Mouse (Mus musculus): Measurements from ENCODE around the gene Zfp683.

- no peak for TF ChIP-seq GATA1 (IDR thresholded peaks at IDR 0.05; ENCODE audit: low read length)
- TF ChIP-seq TAL1 (IDR thresholded peaks at IDR 0.05; ENCODE audit: low read length): no peak
Measured at GRCm38 (mm10) chr4:134068793-134069580, 15.3 kb downstream of the Zfp683 start.
